Mouse (Mus musculus) intestine, embryonic 16.5 days (tissue): ENCODE results near the gene Slc26a11. TPM values are rescaled to one million over a fixed set of nuclear protein-coding genes. Genes with fewer than 3 reads are reported as not detected.
"Not testable (repeated sequence)": the region's sequence is repeated elsewhere in the genome, so short reads cannot be mapped to it uniquely, and the experiment has no call there.

Experiments used
- ATAC-seq: fragments of 200-750 bp; cut with Nextera tagmentation; 2 replicates; pipeline ENCODE4 v1.8.0; 2017; ENCODE audit warnings: moderate TSS enrichment, moderate library complexity
- H3K27ac ChIP-seq: fragments of 300-500 bp; sonication (generic); 2 replicates; pipeline ENCODE4 v1.5.1; 2014; ENCODE audit warnings: mild to moderate bottlenecking, low read length
- H3K27me3 ChIP-seq: fragments of 300-500 bp; sonication (generic); replicated peaks from 2 replicates; pipeline ENCODE4 v1.6.1; 2014; ENCODE audit warnings: low read length, control low read depth, mixed read lengths; ENCODE audit not compliant: control insufficient read depth, insufficient read depth
- H3K36me3 ChIP-seq: fragments of 300-500 bp; sonication (generic); 2 replicates; pipeline ENCODE4 v1.6.1; 2014; ENCODE audit warnings: low read length, control low read depth; ENCODE audit not compliant: control insufficient read depth, insufficient read depth
- H3K4me1 ChIP-seq: fragments of 300-500 bp; sonication (generic); 2 replicates; pipeline ENCODE4 v1.6.1; 2014; ENCODE audit warnings: low read length, control low read depth, mixed read lengths; ENCODE audit not compliant: control insufficient read depth, insufficient read depth
- H3K4me2 ChIP-seq: fragments of 300-500 bp; sonication (generic); 2 replicates; pipeline ENCODE4 v1.6.1; 2014; ENCODE audit warnings: low read depth, low read length, control low read depth
- H3K4me3 ChIP-seq: fragments of 300-500 bp; sonication (generic); 2 replicates; pipeline ENCODE4 v1.5.1; 2014; ENCODE audit warnings: mild to moderate bottlenecking, low read length
- H3K9ac ChIP-seq: fragments of 300-500 bp; sonication (generic); 2 replicates; pipeline ENCODE4 v1.6.1; 2014; ENCODE audit warnings: low read depth, low read length
- H3K9me3 ChIP-seq: fragments of 300-500 bp; sonication (generic); 2 replicates; pipeline ENCODE4 v1.6.1; 2016; ENCODE audit warnings: low read length, control low read depth; ENCODE audit not compliant: control insufficient read depth
- WGBS: fragments of 180-500 bp; shearing (Covaris S2); extraction: QIAGEN DNeasy Blood & Tissue Kit; methylation state at CpG from one replicate; pipeline ENCODE4 v1.1.7; 2014; 5-methylcytosine and 5-hydroxymethylcytosine counted together
- polyA plus RNA-seq: library from polyadenylated mRNA; unstranded; fragments of >200 nt; fragmentation: Nextera tagmentation; extraction: Ambion mirVana; gene quantifications from 2 replicates; pipeline ENCODE4 v1.2.1, GENCODE M21; 2015

The Slc26a11 gene
- polyA plus RNA-seq, 1 experiment from 2014 or later: 9.0 TPM

DNA sequence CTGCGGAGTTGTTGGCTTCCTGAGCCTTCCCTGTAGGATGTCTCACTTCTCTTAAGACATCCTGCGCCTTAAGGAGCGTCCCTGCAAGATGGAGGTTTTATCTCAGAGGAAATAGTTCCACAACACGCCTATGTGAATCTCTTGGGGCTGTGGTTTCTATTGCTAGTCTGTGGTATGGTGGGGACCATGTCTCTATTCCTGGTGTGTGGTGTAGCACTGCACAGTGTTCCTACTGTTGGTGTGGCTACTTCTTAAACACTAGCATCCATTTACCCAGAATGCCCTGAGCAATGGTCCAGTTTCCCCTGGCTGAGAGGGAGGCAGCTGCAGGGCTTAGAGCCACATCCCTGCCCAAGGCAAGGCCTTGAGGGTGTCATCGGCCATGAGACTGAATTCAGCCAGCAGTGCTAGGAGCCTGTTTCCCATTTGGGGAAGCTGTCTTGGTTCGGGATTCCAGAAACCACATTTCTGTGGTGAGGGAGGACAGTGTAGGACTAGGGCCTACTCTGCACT, 27.0 kb downstream of the Slc26a11 start:
- H3K36me3 ChIP-seq: 0 out of 2 replicates have a peak, but pooled peaks cover 3% of the 10 kb centered on the region
- no peak for ATAC-seq
- no peaks in the 10 kb centered on the region for H3K9me3 ChIP-seq
- H3K4me2 ChIP-seq: no peak overlapping the region
- WGBS: 81% methylated on average over 6 of the region's 6 CpGs
- no peaks in the 10 kb centered on the region for H3K4me1 ChIP-seq
- H3K9ac ChIP-seq: no peak overlapping the region
- no peak overlapping the region for H3K4me3 ChIP-seq
- no peaks in the 10 kb centered on the region for H3K27me3 ChIP-seq
- H3K27ac ChIP-seq: no peak overlapping the region

DNA sequence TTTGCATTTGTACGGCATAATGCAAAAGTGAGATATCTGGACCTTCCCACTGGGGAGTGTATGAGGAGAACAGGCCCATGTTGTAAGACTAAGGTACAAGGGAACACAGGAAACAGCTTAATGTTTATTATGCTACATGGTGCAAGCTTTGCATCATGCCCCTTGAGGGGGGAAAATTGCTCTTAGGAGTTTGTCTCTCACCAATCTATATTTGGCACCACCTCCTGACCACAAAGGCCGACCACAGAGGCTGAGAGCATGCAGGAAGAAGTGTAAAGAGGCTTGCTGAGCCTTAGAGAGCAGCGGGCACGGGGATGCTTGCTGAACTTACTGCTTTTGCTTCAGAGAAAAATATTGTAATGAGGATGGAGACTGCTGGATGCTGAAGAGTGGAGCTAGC, 29.5 kb downstream of the Slc26a11 start:
- peaks cover 5% of the 10 kb centered on the region for H3K4me1 ChIP-seq
- H3K4me2 ChIP-seq: no peak overlapping the region
- H3K27me3 ChIP-seq: no peaks in the 10 kb centered on the region
- 81% methylated on average over 4 of the region's 4 CpGs for WGBS
- H3K4me3 ChIP-seq: no peak overlapping the region
- ATAC-seq: no peak
- H3K36me3 ChIP-seq: 0 out of 2 replicates have a peak, but pooled peaks cover 3% of the 10 kb centered on the region
- no peaks in the 10 kb centered on the region for H3K9me3 ChIP-seq
- no peak overlapping the region for H3K27ac ChIP-seq
- H3K9ac ChIP-seq: no peak overlapping the region

- peaks cover 10% of the 10 kb centered on the region for H3K4me1 ChIP-seq
- no peaks in the 10 kb centered on the region for H3K27me3 ChIP-seq
- 92% methylated on average over 5 of the region's 5 CpGs for WGBS
- no peak overlapping the region for H3K9ac ChIP-seq
- H3K9me3 ChIP-seq: no peaks in the 10 kb centered on the region
- no peaks in the 10 kb centered on the region for H3K36me3 ChIP-seq
- H3K4me3 ChIP-seq: no peak overlapping the region
- ATAC-seq: no peak
- H3K27ac ChIP-seq: no peak overlapping the region
- H3K4me2 ChIP-seq: no peak overlapping the region
These were observed 30.9 kb downstream of the Slc26a11 start for GRCm38 (mm10) chr11:119386306-119386705.

DNA sequence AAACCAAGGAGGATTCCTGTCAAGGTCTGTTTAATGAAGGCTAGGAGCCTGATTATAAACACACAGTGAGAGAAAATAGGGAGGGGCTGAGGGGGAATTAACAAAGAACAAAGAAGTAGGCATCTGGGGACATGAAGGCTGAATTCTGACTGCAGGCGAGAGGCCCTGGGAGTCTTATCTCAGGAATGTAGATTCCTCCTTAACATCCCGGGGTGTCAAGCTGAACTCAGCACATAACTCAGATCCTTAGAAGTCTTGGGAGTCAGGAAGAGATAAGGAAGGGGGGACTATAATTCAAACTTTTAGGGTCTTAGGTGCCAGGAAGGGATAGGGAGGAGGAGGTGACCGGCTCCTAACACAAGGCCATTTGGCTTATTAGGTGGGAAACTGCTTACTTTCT, 31.9 kb downstream of the Slc26a11 start:
- not testable (repeated sequence) for ATAC-seq
- WGBS: 17% methylated on average over 3 of the region's 3 CpGs

DNA sequence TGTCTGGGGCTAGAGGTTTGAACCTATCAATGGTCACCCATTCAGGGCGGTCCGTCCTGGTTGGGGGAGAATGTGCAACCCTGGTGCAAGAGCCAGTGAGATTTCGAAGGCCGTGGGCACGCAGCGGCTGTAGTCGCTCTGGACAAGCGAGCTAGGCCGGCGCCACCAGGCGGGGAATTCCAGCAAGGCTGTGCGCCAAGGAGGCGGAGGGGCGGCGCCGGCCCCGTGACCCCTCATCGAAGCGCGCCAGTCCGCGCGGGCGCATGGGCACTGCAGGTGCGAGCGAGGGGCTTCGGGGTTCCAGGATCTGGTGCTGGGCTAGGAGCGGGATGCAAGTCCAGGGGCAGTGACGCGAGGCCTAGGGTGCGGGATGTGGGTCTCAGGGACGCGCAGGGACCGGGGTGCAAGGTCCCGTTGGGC, 34.5 kb downstream of the Slc26a11 start:
- peaks cover 32% of the 10 kb centered on the region for H3K4me1 ChIP-seq
- under 1% methylated on average over 35 of the region's 35 CpGs for WGBS
- ATAC-seq: peak; percentile 41

More for the DNA sequence above, 31.9 kb downstream of the Slc26a11 start:
- H3K9ac ChIP-seq, H3K36me3 ChIP-seq, H3K27ac ChIP-seq, H3K9me3 ChIP-seq, H3K4me2 ChIP-seq, H3K4me3 ChIP-seq, H3K27me3 ChIP-seq: not testable (repeated sequence)
- peaks cover 19% of the 10 kb centered on the region for H3K4me1 ChIP-seq

DNA sequence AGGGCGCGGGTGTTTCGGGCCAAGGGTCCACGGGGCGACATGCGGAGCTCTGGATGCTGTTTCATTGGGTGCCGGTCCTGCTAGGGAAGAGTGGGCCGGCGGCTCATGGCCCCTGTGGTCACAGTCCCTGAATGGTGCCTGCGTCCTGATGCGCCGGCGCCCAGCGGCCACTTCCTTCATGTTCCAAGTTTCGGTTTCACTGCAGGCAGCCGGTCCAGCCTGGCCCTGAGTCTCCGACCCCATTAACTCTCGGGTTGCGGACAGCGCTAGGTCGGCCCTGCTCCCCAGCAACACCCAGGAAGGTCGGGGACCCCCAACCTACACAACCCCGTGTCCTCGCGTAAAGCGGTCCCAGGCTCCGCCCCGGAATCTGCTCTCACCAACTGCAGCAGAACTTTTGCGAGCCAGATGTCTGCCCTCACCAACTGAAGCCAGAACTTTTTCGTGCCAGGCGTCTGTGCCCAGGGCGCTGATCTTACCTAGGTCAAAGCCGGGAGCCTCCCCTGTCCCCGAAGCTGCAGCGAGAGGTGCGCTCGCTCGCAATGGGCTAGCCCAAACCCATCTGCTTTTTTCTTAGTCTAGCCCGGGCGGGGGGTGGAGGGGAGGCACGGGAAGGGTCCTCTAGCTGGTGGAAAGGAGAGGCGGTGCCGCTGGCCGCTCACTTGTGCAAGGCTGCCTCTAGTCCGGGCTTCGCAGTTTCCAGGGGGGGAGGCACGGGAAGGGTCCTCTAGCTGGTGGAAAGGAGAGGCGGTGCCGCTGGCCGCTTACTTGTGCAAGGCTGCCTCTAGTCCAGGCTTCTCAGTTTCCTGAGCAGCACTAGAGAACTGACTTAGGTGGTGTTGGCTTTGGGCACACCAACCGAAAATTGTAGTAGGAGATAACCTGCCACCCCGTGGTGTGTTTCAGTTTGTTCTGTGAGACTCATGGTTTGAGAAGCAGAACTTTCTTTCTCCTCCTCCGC, 35.2 kb downstream of the Slc26a11 start:
- peak; percentile 35 for ATAC-seq
- Histone ChIP-seq H3K4me3 (peak overlapping the region; percentile 84), H3K4me1 (peaks cover 32% of the 10 kb centered on the region), H3K9ac (peak overlapping the region; percentile 83), H3K4me2 (peak overlapping the region; percentile 85), H3K27me3 (no peaks in the 10 kb centered on the region), H3K9me3 (no peaks in the 10 kb centered on the region), H3K36me3 (no peaks in the 10 kb centered on the region), H3K27ac (peak overlapping the region; percentile 89)
- WGBS: 3% methylated on average over 53 of the region's 53 CpGs

More for the DNA sequence above, 34.5 kb downstream of the Slc26a11 start:
- peak overlapping the region; percentile 85 for H3K4me2 ChIP-seq
- peak overlapping the region; percentile 84 for H3K4me3 ChIP-seq
- no peaks in the 10 kb centered on the region for H3K36me3 ChIP-seq
- H3K27ac ChIP-seq: peak overlapping the region; percentile 89
- H3K9me3 ChIP-seq: no peaks in the 10 kb centered on the region
- H3K27me3 ChIP-seq: no peaks in the 10 kb centered on the region
- peak overlapping the region; percentile 83 for H3K9ac ChIP-seq

DNA sequence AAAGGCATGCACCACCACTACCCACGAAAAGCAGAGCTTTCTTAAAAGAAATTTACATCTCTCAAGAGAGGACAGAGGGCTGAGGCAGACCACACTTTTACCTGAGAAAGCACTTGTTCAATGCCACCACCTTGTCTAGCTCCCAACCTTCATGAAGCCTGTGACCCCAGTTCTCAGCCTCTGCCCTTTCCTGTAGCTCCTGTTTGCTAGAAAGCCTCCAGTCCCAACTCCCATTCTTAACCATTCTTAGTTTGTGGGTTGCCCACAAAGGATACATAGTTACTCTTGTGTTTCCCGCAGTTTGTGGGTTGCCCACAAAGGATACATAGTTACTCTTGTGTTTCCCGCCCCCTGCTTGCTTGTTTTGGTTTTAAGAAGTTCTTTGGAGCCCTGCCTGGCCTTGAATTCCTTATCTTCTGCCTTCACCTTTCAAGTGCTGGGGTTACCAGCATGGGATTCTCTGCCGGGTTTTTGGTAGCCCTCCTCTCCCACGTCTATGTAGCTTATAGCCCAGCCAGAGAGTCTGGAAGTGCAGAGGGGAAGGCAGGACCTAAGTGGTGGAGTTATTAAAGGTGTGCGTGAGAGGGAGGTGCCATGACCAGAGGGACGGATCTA, 36.1 kb downstream of the Slc26a11 start:
- Histone ChIP-seq H3K36me3 (no peaks in the 10 kb centered on the region), H3K4me1 (peaks cover 32% of the 10 kb centered on the region), H3K27ac (peak overlapping the region; percentile 74), H3K27me3 (no peaks in the 10 kb centered on the region), H3K4me3 (peak overlapping the region; percentile 63), H3K4me2 (peak overlapping the region; percentile 75), H3K9ac (0 out of 2 replicates have a peak overlapping the region, but pooled peaks have one; percentile 6), H3K9me3 (no peaks in the 10 kb centered on the region)
- 36% methylated on average over 7 of the region's 7 CpGs for WGBS
- ATAC-seq: 0 out of 2 replicates have a peak, but pooled peaks have one; percentile 1

DNA sequence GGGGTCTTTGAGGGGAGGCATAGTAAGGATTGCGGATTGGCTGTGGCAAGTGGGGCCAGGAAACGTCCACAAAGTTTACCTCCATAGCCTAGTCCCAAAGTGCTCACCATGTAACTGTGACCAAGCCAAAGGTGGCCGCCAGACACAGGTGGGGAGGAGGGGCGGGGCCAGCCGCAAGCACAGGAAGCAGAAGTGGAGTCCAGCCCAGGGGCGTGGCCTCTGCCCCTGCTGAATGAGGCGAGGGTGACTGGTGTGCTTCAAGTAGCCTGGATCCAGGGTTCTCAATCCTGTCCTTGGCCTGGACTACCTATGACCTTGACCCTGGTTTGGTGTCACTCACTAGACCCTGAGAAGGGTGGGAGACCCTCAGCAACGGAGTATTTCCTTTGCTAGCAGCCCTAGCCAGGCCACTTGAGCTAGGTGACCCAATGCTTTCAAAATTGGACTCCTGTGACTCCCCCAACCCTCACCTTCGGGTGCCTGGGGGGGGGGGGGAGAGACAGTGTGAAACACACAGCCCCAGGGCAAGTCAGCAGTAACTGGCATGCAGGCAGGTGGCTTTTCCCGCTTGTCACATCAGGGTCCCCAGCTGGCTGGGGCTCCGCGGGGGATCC, 36.8 kb downstream of the Slc26a11 start:
- Histone ChIP-seq H3K9me3 (no peaks in the 10 kb centered on the region), H3K27me3 (no peaks in the 10 kb centered on the region), H3K27ac (peak overlapping the region; percentile 74), H3K9ac (peak overlapping the region; percentile 34; the same call in 1 of the 2 replicates), H3K4me1 (peaks cover 32% of the 10 kb centered on the region), H3K4me3 (peak overlapping the region; percentile 63), H3K36me3 (no peaks in the 10 kb centered on the region), H3K4me2 (peak overlapping the region; percentile 75)
- 11% methylated on average over 12 of the region's 12 CpGs for WGBS
- ATAC-seq: peak; percentile 68
